Mouse (Mus musculus) monocyte, adult 59 days (primary cell): ENCODE measurements around the gene Tmem179b. TPM values are rescaled to one million over a fixed set of nuclear protein-coding genes. Genes with fewer than 3 reads are reported as not detected.

Experiments used
- total RNA-seq, 2 experiments: library from RNA; stranded (reverse); gene quantifications; one replicate each; pipeline ENCODE4 v1.2.4; 2023

The Tmem179b gene
- 100 to 1,000 TPM; 114 to 120 TPM for total RNA-seq

GRCm38 (mm10) chr19:8774086-8774835, at the start of gene Tmem179b:
Gene Tmem179b (minus strand): TSS chr19:8774467.

GRCm38 (mm10) chr19:8819596-8820423, 45.5 kb upstream of the Tmem179b start, which contains the start of gene Hnrnpul2:
Gene Hnrnpul2 (plus strand): TSS chr19:8820010.

GRCm38 (mm10) chr19:8818801-8819595, 44.7 kb upstream of the Tmem179b start, which contains the start of gene Ttc9c:
Gene Ttc9c (minus strand): TSS chr19:8819333.

GRCm38 (mm10) chr19:8802130-8802821, 28.0 kb upstream of the Tmem179b start, which contains the start of gene Zbtb3:
Gene Zbtb3 (plus strand): TSS chr19:8802555.

GRCm38 (mm10) chr19:8798264-8798946, 24.1 kb upstream of the Tmem179b start, which contains the start of gene Polr2g:
Gene Polr2g (minus strand): TSS chr19:8798577.

GRCm38 (mm10) chr19:8786008-8786781, 11.9 kb upstream of the Tmem179b start, which contains the start of gene Taf6l:
Gene Taf6l (minus strand): TSS chr19:8786417.

GRCm38 (mm10) chr19:8770567-8771270, 3.5 kb downstream of the Tmem179b start, which contains the start of gene Tmem223:
Gene Tmem223 (plus strand): TSS chr19:8770996.

GRCm38 (mm10) chr19:8756635-8757387, 17.5 kb downstream of the Tmem179b start, which contains the start of gene Nxf1:
Gene Nxf1 (plus strand): TSS chr19:8757073.

GRCm38 (mm10) chr19:8741243-8741869, 32.9 kb downstream of the Tmem179b start, which contains the start of gene Stx5a:
Gene Stx5a (plus strand): TSS chr19:8741413.

GRCm38 (mm10) chr19:8740603-8741002, 33.7 kb downstream of the Tmem179b start, which contains the start of gene 1700092M07Rik:
Gene 1700092M07Rik (plus strand): TSS chr19:8740718.

GRCm38 (mm10) chr19:8735389-8736159, 38.7 kb downstream of the Tmem179b start, which contains the start of gene Wdr74:
Gene Wdr74 (plus strand): TSS chr19:8735827.

GRCm38 (mm10) chr19:8722907-8723573, 51.2 kb downstream of the Tmem179b start, which contains the start of gene Slc3a2:
Gene Slc3a2 (minus strand): TSS chr19:8723369.

